Mouse (Mus musculus): ENCODE results near the gene Gm20479. TPM values are rescaled to one million over a fixed set of nuclear protein-coding genes. Genes with fewer than 3 reads are reported as not detected.
A peak's percentile ranks its signal among the peaks of the same experiment; 100 is the strongest.

Gene Gm20479
- total and polyA plus RNA-seq, 2 experiments from 2014 or later, result not detected

- DNase-seq (ENCODE audit: low spot score), result no peak
- no peak overlapping the region for H3K9ac ChIP-seq (replicated peaks; ENCODE audit: low read length, poor library complexity, severe bottlenecking)
- no peak overlapping the region for H3K27ac ChIP-seq (ENCODE audit: low read depth, low read length)
- H3K4me3 ChIP-seq (ENCODE audit: low read depth, low read length), result peak overlapping the region; percentile 58
- H3K36me3 ChIP-seq (ENCODE audit: insufficient read depth, low read length), result peaks cover 3% of the 10 kb centered on the region
- no peaks in the 10 kb centered on the region for H3K9me3 ChIP-seq (ENCODE audit: low read length)
- peak overlapping the region; percentile 74 for H3K4me2 ChIP-seq (ENCODE audit: low read depth, low read length, poor library complexity, severe bottlenecking)
- 2% methylated on average over 16 of the region's 16 CpGs for WGBS
- peak; percentile 18 for ATAC-seq (ENCODE audit: low FRiP score)
- H3K27me3 ChIP-seq (ENCODE audit: insufficient read depth, low read length), result peaks cover 8% of the 10 kb centered on the region; the same call in 1 of the 2 replicates
- no peak for TF ChIP-seq CTCF (IDR thresholded peaks at IDR 0.05)
- peaks cover 4% of the 10 kb centered on the region; the same call in 1 of the 2 replicates for H3K4me1 ChIP-seq (ENCODE audit: insufficient read depth, low read length)
These were observed 971 bp downstream of the Gm20479 start for GRCm38 (mm10) chr7:27356248-27356647.

DNA sequence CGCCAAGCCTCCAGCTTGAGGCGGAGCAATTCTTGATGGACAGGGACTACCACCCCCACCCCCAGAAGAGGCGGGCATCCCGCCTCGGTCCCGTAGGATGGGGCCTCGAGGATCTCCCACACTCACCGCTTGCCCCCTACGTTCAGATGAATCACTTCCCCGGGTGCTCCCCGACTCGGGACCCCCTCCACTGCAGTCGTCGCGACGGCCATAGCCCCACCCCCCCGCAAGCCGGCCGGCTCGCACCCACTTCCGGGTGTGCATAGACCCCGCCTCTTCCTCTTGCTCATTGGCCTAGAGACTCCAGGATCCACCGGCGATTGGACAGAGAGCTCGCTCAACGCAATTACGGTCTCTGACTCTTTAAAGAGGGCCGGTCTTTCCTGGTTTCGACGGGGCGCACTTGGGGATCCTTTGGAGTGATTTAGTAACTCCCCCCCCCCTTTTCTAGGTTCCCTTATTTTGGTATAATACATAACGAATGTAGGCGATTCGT lies 1.4 kb downstream of the Gm20479 start, which contains the start of gene Shkbp1:
TSS of gene Shkbp1 (minus strand) at position 275 of the 496 bp plus-strand sequence.
- Histone ChIP-seq H3K27ac (ENCODE audit: low read depth, low read length) (peak within 1 kb of the TSS; percentile 43; the same call in 1 of the 2 replicates), H3K9ac (replicated peaks; ENCODE audit: low read length, poor library complexity, severe bottlenecking) (peak within 1 kb of the TSS; percentile 70), H3K4me2 (ENCODE audit: low read depth, low read length, poor library complexity, severe bottlenecking) (peak within 1 kb of the TSS; percentile 74), H3K4me1 (ENCODE audit: insufficient read depth, low read length) (peaks cover 4% of the 10 kb centered on the region; the same call in 1 of the 2 replicates), H3K4me3 (ENCODE audit: low read depth, low read length) (peak within 1 kb of the TSS; percentile 58), H3K27me3 (ENCODE audit: insufficient read depth, low read length) (peaks cover 8% of the 10 kb centered on the region; the same call in 1 of the 2 replicates), H3K9me3 (ENCODE audit: low read length) (no peaks in the 10 kb centered on the region), H3K36me3 (ENCODE audit: insufficient read depth, low read length) (peaks cover 3% of the 10 kb centered on the region)
- ATAC-seq (ENCODE audit: low FRiP score) (peak; percentile 92), DNase-seq (ENCODE audit: low spot score) (peak; percentile 93)
- WGBS, result under 1% methylated on average over 34 of the region's 34 CpGs
- TF ChIP-seq CTCF (IDR thresholded peaks at IDR 0.05), result no peak

DNA sequence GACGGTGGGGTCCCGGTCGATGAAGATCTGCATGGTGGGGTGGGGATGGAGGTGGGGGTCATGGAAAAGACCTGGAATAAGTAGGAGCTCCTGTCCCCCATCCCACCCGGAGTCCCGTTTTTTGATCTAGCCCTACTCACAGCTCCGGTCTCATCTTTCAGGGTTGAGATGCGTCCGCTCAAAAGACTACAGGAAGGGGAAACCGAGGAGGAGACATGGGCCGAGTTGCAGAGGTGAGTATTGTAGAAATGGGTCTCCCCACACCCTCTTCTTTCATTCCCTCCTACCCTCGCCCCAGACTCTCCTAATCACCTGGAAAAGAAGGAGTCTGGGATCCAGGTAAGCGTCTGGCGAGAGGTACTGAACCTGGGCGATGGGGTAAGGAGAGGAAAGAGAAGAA lies 2.0 kb downstream of the Gm20479 start:
- Histone ChIP-seq H3K27ac (ENCODE audit: low read depth, low read length) (peak overlapping the region; percentile 43; the same call in 1 of the 2 replicates), H3K4me2 (ENCODE audit: low read depth, low read length, poor library complexity, severe bottlenecking) (peak overlapping the region; percentile 74), H3K4me1 (ENCODE audit: insufficient read depth, low read length) (peaks cover 4% of the 10 kb centered on the region; the same call in 1 of the 2 replicates), H3K27me3 (ENCODE audit: insufficient read depth, low read length) (peaks cover 8% of the 10 kb centered on the region; the same call in 1 of the 2 replicates), H3K4me3 (ENCODE audit: low read depth, low read length) (peak overlapping the region; percentile 58), H3K9ac (replicated peaks; ENCODE audit: low read length, poor library complexity, severe bottlenecking) (peak overlapping the region; percentile 70), H3K9me3 (ENCODE audit: low read length) (no peaks in the 10 kb centered on the region), H3K36me3 (ENCODE audit: insufficient read depth, low read length) (peaks cover 9% of the 10 kb centered on the region)
- WGBS, result 9% methylated on average over 14 of the region's 14 CpGs
- no peak for TF ChIP-seq CTCF (IDR thresholded peaks at IDR 0.05)
- DNase-seq (ENCODE audit: low spot score) (no peak), ATAC-seq (ENCODE audit: low FRiP score) (no peak)

DNA sequence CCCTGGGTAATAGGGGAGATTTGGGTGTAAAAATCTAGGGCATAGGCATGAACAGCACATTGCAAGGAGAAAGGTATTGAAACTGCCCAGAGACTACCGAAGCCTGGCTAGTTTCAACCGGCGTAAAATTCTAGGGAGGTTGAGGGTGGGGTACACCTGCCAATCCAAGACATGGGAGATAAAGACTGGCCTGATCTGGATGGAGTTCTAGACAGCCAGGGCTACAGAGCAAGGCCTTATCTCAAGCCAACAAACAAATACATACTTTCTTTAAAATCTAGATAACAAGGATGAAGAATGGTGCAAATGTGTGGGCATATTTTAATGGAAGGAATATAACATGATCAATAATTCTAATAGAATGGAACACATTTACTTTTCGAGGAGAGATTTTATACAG lies 2.4 kb downstream of the Gm20479 start:
- TF ChIP-seq CTCF (IDR thresholded peaks at IDR 0.05), result no peak
- no peak for DNase-seq (ENCODE audit: low spot score)
- WGBS, result 50% methylated on average over 4 of the region's 4 CpGs
- peaks cover 4% of the 10 kb centered on the region; the same call in 1 of the 2 replicates for H3K4me1 ChIP-seq (ENCODE audit: insufficient read depth, low read length)
- ATAC-seq (ENCODE audit: low FRiP score), result no peak
- peak overlapping the region; percentile 74 for H3K4me2 ChIP-seq (ENCODE audit: low read depth, low read length, poor library complexity, severe bottlenecking)
- peaks cover 9% of the 10 kb centered on the region for H3K36me3 ChIP-seq (ENCODE audit: insufficient read depth, low read length)
- peak overlapping the region; percentile 70; the same call in 1 of the 2 replicates for H3K9ac ChIP-seq (replicated peaks; ENCODE audit: low read length, poor library complexity, severe bottlenecking)
- peaks cover 8% of the 10 kb centered on the region; the same call in 1 of the 2 replicates for H3K27me3 ChIP-seq (ENCODE audit: insufficient read depth, low read length)
- H3K9me3 ChIP-seq (ENCODE audit: low read length), result no peaks in the 10 kb centered on the region
- peak overlapping the region; percentile 58 for H3K4me3 ChIP-seq (ENCODE audit: low read depth, low read length)
- H3K27ac ChIP-seq (ENCODE audit: low read depth, low read length), result no peak overlapping the region

- no peak overlapping the region for H3K27ac ChIP-seq (ENCODE audit: low read depth, low read length)
- H3K4me3 ChIP-seq (ENCODE audit: low read depth, low read length), result peak overlapping the region; percentile 58
- 32% methylated on average over 6 of the region's 6 CpGs for WGBS
- H3K4me2 ChIP-seq (ENCODE audit: low read depth, low read length, poor library complexity, severe bottlenecking), result peak overlapping the region; percentile 74
- peaks cover 8% of the 10 kb centered on the region; the same call in 1 of the 2 replicates for H3K27me3 ChIP-seq (ENCODE audit: insufficient read depth, low read length)
- no peak overlapping the region for H3K9ac ChIP-seq (replicated peaks; ENCODE audit: low read length, poor library complexity, severe bottlenecking)
- ATAC-seq (ENCODE audit: low FRiP score) (peak; percentile 41; the same call in 1 of the 2 replicates), DNase-seq (ENCODE audit: low spot score) (peak; percentile 88)
- TF ChIP-seq CTCF (IDR thresholded peaks at IDR 0.05), result no peak
- peaks cover 9% of the 10 kb centered on the region for H3K36me3 ChIP-seq (ENCODE audit: insufficient read depth, low read length)
- H3K4me1 ChIP-seq (ENCODE audit: insufficient read depth, low read length), result peaks cover 4% of the 10 kb centered on the region; the same call in 1 of the 2 replicates
- no peaks in the 10 kb centered on the region for H3K9me3 ChIP-seq (ENCODE audit: low read length)
These were observed 3.1 kb downstream of the Gm20479 start for GRCm38 (mm10) chr7:27354144-27354543.

- ATAC-seq (ENCODE audit: low FRiP score), result no peak
- no peak for TF ChIP-seq CTCF (IDR thresholded peaks at IDR 0.05)
- Histone ChIP-seq H3K9ac (replicated peaks; ENCODE audit: low read length, poor library complexity, severe bottlenecking) (no peak overlapping the region), H3K9me3 (ENCODE audit: low read length) (no peaks in the 10 kb centered on the region), H3K27ac (ENCODE audit: low read depth, low read length) (no peak overlapping the region), H3K4me1 (ENCODE audit: insufficient read depth, low read length) (no peaks in the 10 kb centered on the region), H3K4me3 (ENCODE audit: low read depth, low read length) (no peak overlapping the region), H3K36me3 (ENCODE audit: insufficient read depth, low read length) (peaks cover 43% of the 10 kb centered on the region), H3K27me3 (ENCODE audit: insufficient read depth, low read length) (no peaks in the 10 kb centered on the region), H3K4me2 (ENCODE audit: low read depth, low read length, poor library complexity, severe bottlenecking) (no peak overlapping the region)
- WGBS, result 33% methylated on average over 6 of the region's 6 CpGs
- no peak for DNase-seq (ENCODE audit: low spot score)
These were observed 11.8 kb downstream of the Gm20479 start for GRCm38 (mm10) chr7:27345444-27345843.

All from midbrain, postnatal 0 days (tissue).